In the genomic region with DNA sequence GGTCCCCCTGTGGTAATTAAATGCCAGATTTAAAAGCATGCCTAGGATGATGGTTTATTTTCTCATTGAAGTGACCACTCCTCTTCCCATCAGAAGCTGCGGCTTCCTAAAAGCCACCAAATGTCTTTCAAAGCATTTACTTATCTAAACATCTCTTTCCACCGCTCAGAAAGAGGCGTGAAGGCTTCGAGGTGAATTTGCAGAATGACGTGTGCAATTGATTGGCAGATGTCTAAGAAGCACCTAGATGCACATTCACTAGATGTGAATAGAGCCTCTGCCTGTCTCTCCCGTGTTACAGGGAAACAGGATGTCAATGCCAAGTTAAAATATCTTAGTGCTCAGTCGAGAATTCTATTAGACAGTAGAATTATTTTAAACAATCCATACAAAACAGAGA, we compare ENCODE assay signal across 8 mouse cellular contexts. TPM values are rescaled to one million over a fixed set of nuclear protein-coding genes. Genes with fewer than 3 reads are reported as not detected.
DNase-seq lines count a peak whose midpoint lies in the region; ATAC-seq and TF ChIP-seq lines count a peak whose summit lies in the region.

No protein-coding gene starts in this region.

- H3K9me3 ChIP-seq in limb, embryonic 12.5 days, result peaks cover 7% of the 10 kb centered on the region

- intact Hi-C loops in left cerebral cortex, adult 2 months (cut with DNase I), result loop anchor here (5.0 kb wide), 2 partner anchors 125 to 340 kb away; no protein-coding TSS in a partner anchor
- intact Hi-C loops in left cerebral cortex, postnatal 10 days (cut with DNase I), result loop anchor here (5.0 to 10.0 kb wide), 6 partner anchors 70 to 1092 kb away; no protein-coding TSS in a partner anchor

- no peak for TF ChIP-seq POLR2A in embryonic fibroblast, embryonic 13.5 days (IDR thresholded peaks at IDR 0.05; ENCODE audit: low read depth, low read length)

- H3K36me3 ChIP-seq in limb, embryonic 12.5 days, result peaks cover 7% of the 10 kb centered on the region; the same call in 1 of the 2 replicates

- H3K4me3 ChIP-seq in left cerebral cortex, adult 2 months, result peak overlapping the region; percentile 72
- peak overlapping the region; percentile 29; the same call in 1 of the 2 replicates for H3K4me3 ChIP-seq in embryonic fibroblast, embryonic 13.5 days (ENCODE audit: insufficient read depth, low read length)
- H3K4me3 ChIP-seq in limb, embryonic 12.5 days (replicated peaks), result peak overlapping the region; percentile 53

- H3K4me1 ChIP-seq in embryonic fibroblast, embryonic 13.5 days (ENCODE audit: control insufficient read depth, insufficient read depth, low read length), result 0 out of 2 replicates have a peak, but pooled peaks cover 2% of the 10 kb centered on the region
- peaks cover 26% of the 10 kb centered on the region for H3K4me1 ChIP-seq in limb, embryonic 12.5 days (replicated peaks)

- no peak for TF ChIP-seq CTCF in left cerebral cortex, adult 2 months (IDR thresholded peaks at IDR 0.05)
- TF ChIP-seq CTCF in embryonic fibroblast, embryonic 13.5 days (IDR thresholded peaks at IDR 0.05; ENCODE audit: borderline replicate concordance, insufficient read depth, low read length), result no peak

- H3K4me2 ChIP-seq in limb, embryonic 12.5 days, result peak overlapping the region; percentile 76

- ATAC-seq in limb, embryonic 12.5 days (ENCODE audit: insufficient number of reproducible peaks, insufficient read depth, low FRiP score, low TSS enrichment, low read depth), result no peak
- ATAC-seq in megakaryocyte progenitor cell, adult 5-6 weeks (replicated peaks; ENCODE audit: poor library complexity), result no peak

- H3K27me3 ChIP-seq in limb, embryonic 12.5 days, result no peaks in the 10 kb centered on the region

- peak overlapping the region; percentile 76 for H3K9ac ChIP-seq in limb, embryonic 12.5 days (replicated peaks)

- DNase-seq in left cerebral cortex, adult 2 months (ENCODE audit: extremely low spot score in 1 of 2, low spot score in 2 of 2), result no peak
- no peak for DNase-seq in left cerebral cortex, postnatal 10 days (ENCODE audit: extremely low spot score in 1 of 2, low spot score in 2 of 2)
- DNase-seq in retina, postnatal 1 day, result peak; percentile 20
- DNase-seq in layer of hippocampus, adult 18-20 months (ENCODE audit: low spot score in 2 of 2), result no peak
- no peak for DNase-seq in frontal cortex, postnatal 14 days (ENCODE audit: low spot score in 2 of 2)

- WGBS in limb, embryonic 12.5 days, result 2% methylated on average over 7 of the region's 7 CpGs

- no peak overlapping the region for H3K27ac ChIP-seq in left cerebral cortex, adult 2 months
- no peak overlapping the region for H3K27ac ChIP-seq in embryonic fibroblast, embryonic 13.5 days (ENCODE audit: insufficient read depth, low read length)
- no peak overlapping the region for H3K27ac ChIP-seq in limb, embryonic 12.5 days

RNA-seq across cellular contexts. Expression of a gene that starts 1.8 kb away (rescaled TPM):
- 10 to 100 TPM; 53.6 to 55.7 TPM for total RNA-seq in left cerebral cortex, adult 2 months (2021)
- 10 to 100 TPM; 40.2 to 41.2 TPM for total RNA-seq in left cerebral cortex, postnatal 10 days (2021)
- polyA plus RNA-seq in embryonic fibroblast, embryonic 13.5 days (2011; ENCODE audit: insufficient read length, low read depth, missing spikeins), result 10.4 and 13.0 TPM in 2 replicates
- polyA plus RNA-seq in limb, embryonic 12.5 days (2016; fragmentation: Nextera tagmentation; extraction: Ambion mirVana), result 31.4 and 33.7 TPM in 2 replicates
- total RNA-seq in megakaryocyte progenitor cell, adult 5-6 weeks (2015), result 0.20 and 1.2 TPM in 2 replicates
- total RNA-seq in megakaryocyte progenitor cell, adult 5-6 weeks (2017), result 0.44 TPM in 1 of 2 replicates, not detected in the other
- 10 to 100 TPM; 39.8 to 40.3 TPM for total RNA-seq in layer of hippocampus, adult 18-20 months (2021)

Comparison
In these comparisons a context has a peak if more than half of its experiments do, and no peak if none do; other contexts are left out.
1. RNA of a gene that starts 1.8 kb away (total RNA-seq): 53.6 to 55.7 TPM in left cerebral cortex, adult 2 months, 40.2 to 41.2 TPM in left cerebral cortex, postnatal 10 days and 39.8 to 40.3 TPM in layer of hippocampus, adult 18-20 months; 0.20 to 1.2 TPM in megakaryocyte progenitor cell, adult 5-6 weeks; every median in the first group is over 10 times any median in the second.
2. Peak in every context shown above with its lines, with median percentiles within 50 percentile points of each other: H3K4me3 ChIP-seq.